In the genomic region with DNA sequence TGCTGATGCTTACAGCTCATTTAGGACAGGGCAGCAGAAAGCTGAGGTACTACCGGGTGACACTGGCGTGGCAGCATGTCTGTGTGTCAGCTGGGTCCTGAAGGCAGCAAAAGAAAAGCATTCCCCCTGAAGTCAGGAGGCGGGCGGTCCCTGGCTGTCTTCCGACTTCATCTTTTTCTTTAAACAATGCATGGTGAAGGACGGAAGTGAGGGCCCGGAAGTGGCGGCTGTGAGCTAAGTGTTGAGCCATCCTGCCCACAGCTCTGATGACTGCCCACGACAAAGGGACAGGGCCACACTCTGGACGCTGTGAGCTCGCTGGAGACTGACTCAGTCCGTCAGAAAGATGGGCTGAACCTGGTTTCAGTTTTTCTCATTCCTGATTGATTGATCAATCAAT, we compare ENCODE assay signal across 8 mouse cellular contexts. TPM values are rescaled to one million over a fixed set of nuclear protein-coding genes. Genes with fewer than 3 reads are reported as not detected.
DNase-seq lines count a peak whose midpoint lies in the region; ATAC-seq and TF ChIP-seq lines count a peak whose summit lies in the region.

No protein-coding gene starts in this region.

- H3K9me3 ChIP-seq in midbrain, embryonic 10.5 days (replicated peaks), result no peaks in the 10 kb centered on the region
- H3K9me3 ChIP-seq in midbrain, embryonic 11.5 days (ENCODE audit: control insufficient read depth, low read length), result no peaks in the 10 kb centered on the region
- H3K9me3 ChIP-seq in hindbrain, embryonic 12.5 days (replicated peaks), result no peaks in the 10 kb centered on the region
- H3K9me3 ChIP-seq in lung, postnatal 0 days (ENCODE audit: low read length), result no peaks in the 10 kb centered on the region
- no peaks in the 10 kb centered on the region for H3K9me3 ChIP-seq in stomach, embryonic 15.5 days

- H3K36me3 ChIP-seq in midbrain, embryonic 10.5 days, result no peaks in the 10 kb centered on the region
- no peaks in the 10 kb centered on the region for H3K36me3 ChIP-seq in midbrain, embryonic 11.5 days (ENCODE audit: control insufficient read depth, insufficient read depth, low read length)
- no peaks in the 10 kb centered on the region for H3K36me3 ChIP-seq in hindbrain, embryonic 12.5 days
- no peaks in the 10 kb centered on the region for H3K36me3 ChIP-seq in lung, postnatal 0 days (ENCODE audit: insufficient read depth, low read length)
- no peaks in the 10 kb centered on the region for H3K36me3 ChIP-seq in stomach, embryonic 15.5 days

- peaks cover 12% of the 10 kb centered on the region for H3K4me1 ChIP-seq in midbrain, embryonic 10.5 days
- H3K4me1 ChIP-seq in midbrain, embryonic 11.5 days (ENCODE audit: control insufficient read depth, insufficient read depth, low read length), result no peaks in the 10 kb centered on the region
- peaks cover 12% of the 10 kb centered on the region for H3K4me1 ChIP-seq in hindbrain, embryonic 12.5 days
- H3K4me1 ChIP-seq in lung, postnatal 0 days (ENCODE audit: insufficient read depth, low read depth, low read length), result no peaks in the 10 kb centered on the region; the same call in 1 of the 2 replicates
- peaks cover 12% of the 10 kb centered on the region; the same call in 1 of the 2 replicates for H3K4me1 ChIP-seq in stomach, embryonic 15.5 days

- 56% methylated on average over 12 of the region's 12 CpGs for WGBS in midbrain, embryonic 10.5 days
- WGBS in midbrain, embryonic 11.5 days, result 59% methylated on average over 12 of the region's 12 CpGs
- WGBS in hindbrain, embryonic 12.5 days, result 38% methylated on average over 12 of the region's 12 CpGs
- WGBS in lung, postnatal 0 days, result 26% methylated on average over 12 of the region's 12 CpGs
- WGBS in stomach, embryonic 15.5 days, result 42% methylated on average over 12 of the region's 12 CpGs

- TF ChIP-seq EP300 in lung, postnatal 0 days (IDR thresholded peaks at IDR 0.05), result no peak

- no peak for ATAC-seq in midbrain, embryonic 11.5 days (ENCODE audit: low FRiP score)
- ATAC-seq in hindbrain, embryonic 12.5 days (ENCODE audit: low FRiP score), result no peak
- ATAC-seq in lung, postnatal 0 days, result peak; percentile 54
- ATAC-seq in stomach, embryonic 15.5 days (ENCODE audit: insufficient read depth, low FRiP score, low read depth), result peak; percentile 32; the same call in 1 of the 2 replicates

- TF ChIP-seq CTCF in lung, postnatal 0 days (IDR thresholded peaks at IDR 0.05), result no peak

- no peak for DNase-seq in midbrain, embryonic 10.5 days (ENCODE audit: low spot score)
- DNase-seq in midbrain, embryonic 11.5 days (ENCODE audit: low spot score, missing footprints), result no peak
- peak; percentile 32 for DNase-seq in lung, postnatal 0 days (ENCODE audit: low spot score)
- no peak for DNase-seq in adipocyte (ENCODE audit: low spot score)
- DNase-seq in layer of hippocampus, adult 8-10 months (ENCODE audit: low spot score in 2 of 2), result no peak
- no peak for DNase-seq in right cerebral cortex, postnatal 14 days

- no peak overlapping the region for H3K9ac ChIP-seq in midbrain, embryonic 11.5 days (ENCODE audit: low read length)
- H3K9ac ChIP-seq in hindbrain, embryonic 12.5 days, result no peak overlapping the region
- no peak overlapping the region for H3K9ac ChIP-seq in lung, postnatal 0 days (replicated peaks; ENCODE audit: low read depth)
- H3K9ac ChIP-seq in stomach, embryonic 15.5 days, result no peak overlapping the region

- H3K27ac ChIP-seq in midbrain, embryonic 10.5 days (replicated peaks), result 0 out of 2 replicates have a peak overlapping the region, but pooled peaks have one; percentile 28
- no peak overlapping the region for H3K27ac ChIP-seq in midbrain, embryonic 11.5 days (ENCODE audit: low read depth, low read length)
- H3K27ac ChIP-seq in hindbrain, embryonic 12.5 days, result no peak overlapping the region
- H3K27ac ChIP-seq in lung, postnatal 0 days (ENCODE audit: low read length), result no peak overlapping the region
- no peak overlapping the region for H3K27ac ChIP-seq in stomach, embryonic 15.5 days

- H3K27me3 ChIP-seq in midbrain, embryonic 10.5 days (ENCODE audit: low read depth, poor library complexity, severe bottlenecking), result peaks cover 4% of the 10 kb centered on the region; the same call in 1 of the 2 replicates
- H3K27me3 ChIP-seq in midbrain, embryonic 11.5 days (ENCODE audit: control insufficient read depth, insufficient read depth, low read length), result no peaks in the 10 kb centered on the region
- peaks cover 3% of the 10 kb centered on the region; the same call in 1 of the 2 replicates for H3K27me3 ChIP-seq in hindbrain, embryonic 12.5 days
- no peaks in the 10 kb centered on the region for H3K27me3 ChIP-seq in lung, postnatal 0 days (replicated peaks; ENCODE audit: insufficient read depth, low read length)
- no peaks in the 10 kb centered on the region for H3K27me3 ChIP-seq in stomach, embryonic 15.5 days (replicated peaks)

- H3K4me3 ChIP-seq in midbrain, embryonic 10.5 days, result peak overlapping the region; percentile 33; the same call in 1 of the 2 replicates
- H3K4me3 ChIP-seq in midbrain, embryonic 11.5 days (ENCODE audit: low read depth, low read length), result no peak overlapping the region
- no peak overlapping the region for H3K4me3 ChIP-seq in hindbrain, embryonic 12.5 days
- peak overlapping the region; percentile 6 for H3K4me3 ChIP-seq in lung, postnatal 0 days (ENCODE audit: low read depth, low read length)
- H3K4me3 ChIP-seq in stomach, embryonic 15.5 days (replicated peaks), result peak overlapping the region; percentile 11

- no peak overlapping the region for H3K4me2 ChIP-seq in midbrain, embryonic 11.5 days
- peak overlapping the region; percentile 45 for H3K4me2 ChIP-seq in hindbrain, embryonic 12.5 days (replicated peaks)
- H3K4me2 ChIP-seq in lung, postnatal 0 days (replicated peaks; ENCODE audit: low read depth, low read length), result peak overlapping the region; percentile 49
- peak overlapping the region; percentile 50 for H3K4me2 ChIP-seq in stomach, embryonic 15.5 days

RNA-seq across cellular contexts. Expression of a gene that starts 20.8 kb away (rescaled TPM):
- polyA plus RNA-seq in midbrain, embryonic 10.5 days (2016; fragmentation: Nextera tagmentation; extraction: Ambion mirVana), result 0.96 and 1.4 TPM in 2 replicates
- polyA plus RNA-seq in midbrain, embryonic 11.5 days (2014; fragmentation: Nextera tagmentation; extraction: Ambion mirVana), result 0.34 and 0.87 TPM in 2 replicates
- polyA plus RNA-seq in hindbrain, embryonic 12.5 days (2016; fragmentation: Nextera tagmentation; extraction: Ambion mirVana), result 0.85 and 1.6 TPM in 2 replicates
- 5.4 and 6.5 TPM in 2 replicates for polyA plus RNA-seq in lung, postnatal 0 days (2015; fragmentation: Nextera tagmentation; extraction: Ambion mirVana)
- 2.4 and 2.8 TPM in 2 replicates for polyA plus RNA-seq in stomach, embryonic 15.5 days (2015; fragmentation: Nextera tagmentation; extraction: Ambion mirVana)
- total RNA-seq in layer of hippocampus, adult 8-10 months (2022), result 1 to 10 TPM; 2.8 to 3.6 (median 3.4) TPM

Comparison
In these comparisons a context has a peak if more than half of its experiments do, and no peak if none do; other contexts are left out.
1. H3K4me3 ChIP-seq: peak in midbrain, embryonic 10.5 days (single experiment), lung, postnatal 0 days (single experiment) and stomach, embryonic 15.5 days (single experiment); none in midbrain, embryonic 11.5 days (single experiment) and hindbrain, embryonic 12.5 days (single experiment).
2. ATAC-seq: peak in lung, postnatal 0 days (single experiment) and stomach, embryonic 15.5 days (single experiment); none in midbrain, embryonic 11.5 days (single experiment) and hindbrain, embryonic 12.5 days (single experiment).